Mouse (Mus musculus) ES-E14 (cell line): ENCODE data around the gene Myo3b.

Experiments used
- CHD2 ChIP-seq: IDR thresholded peaks from 2 replicates; pipeline ENCODE4 v1.6.1; 2014; ENCODE audit warnings: mild to moderate bottlenecking, low read depth, low read length, inconsistent platforms
- HCFC1 ChIP-seq: IDR thresholded peaks from 2 replicates; pipeline ENCODE4 v1.6.1; 2012; ENCODE audit warnings: low read length, inconsistent platforms, borderline replicate concordance; ENCODE audit not compliant: insufficient read depth
- MAFK ChIP-seq: IDR thresholded peaks from 2 replicates; pipeline ENCODE4 v1.6.1; 2014; ENCODE audit warnings: mild to moderate bottlenecking, low read depth, low read length, inconsistent platforms; ENCODE audit not compliant: insufficient read depth
- ZC3H11A ChIP-seq: IDR thresholded peaks from 2 replicates; pipeline ENCODE4 v1.6.1; 2012; ENCODE audit warnings: low read depth, mild to moderate bottlenecking, inconsistent platforms, low read length, borderline replicate concordance
- ZNF384 ChIP-seq: IDR thresholded peaks from 2 replicates; pipeline ENCODE4 v1.6.1; 2012; ENCODE audit warnings: low read depth, low read length, inconsistent platforms

DNA sequence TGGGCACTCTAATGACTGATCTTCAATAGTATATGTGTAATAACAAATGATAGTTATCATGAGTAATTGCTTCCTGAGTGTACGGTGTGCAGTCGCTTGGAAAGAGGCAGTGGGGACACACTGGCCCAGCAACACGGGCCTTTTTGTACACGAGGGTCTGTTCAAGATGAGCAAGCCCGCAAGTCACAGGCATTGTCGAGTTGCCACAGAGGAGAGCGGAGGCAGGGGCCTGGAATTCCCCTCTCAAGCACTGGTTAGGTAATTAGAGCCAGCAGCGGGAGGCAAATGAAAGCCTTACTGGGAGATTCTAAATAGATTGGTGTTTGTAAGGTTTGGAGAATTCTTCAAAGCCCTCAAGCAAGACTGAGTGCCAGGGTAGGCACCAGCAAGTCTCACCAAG, 120.6 kb downstream of the Myo3b start:
- TF ChIP-seq ZNF384 = no peak
- TF ChIP-seq ZC3H11A = no peak
- no peak for TF ChIP-seq MAFK
- TF ChIP-seq HCFC1 = no peak
- no peak for TF ChIP-seq CHD2
